20 mouse cellular contexts compared by ENCODE assay signal in genomic region chr8:125690961-125691360, GRCm38 (mm10). TPM values are rescaled to one million over a fixed set of nuclear protein-coding genes. Genes with fewer than 3 reads are reported as not detected.
A peak's percentile ranks its signal among the peaks of the same experiment; 100 is the strongest.
DNase-seq lines count a peak whose midpoint lies in the region; ATAC-seq lines count a peak whose summit lies in the region.
"Had no signal": no experiment of that assay in that cellular context is flagged by ENCODE, and none has a peak within 500 bp of the region (broad histone marks: within the 10 kb centered on the region; RNA-seq: fewer than 3 reads in every experiment).

No protein-coding gene starts in this region.

- H3K4me2 ChIP-seq in kidney, embryonic 15.5 days: peak overlapping the region; percentile 12
- H3K4me2 ChIP-seq: midbrain, embryonic 11.5 days; neural tube, embryonic 15.5 days; stomach, embryonic 15.5 days had no signal

- DNase-seq in heart, adult 18-20 months: peak; percentile 28 to 41
- DNase-seq in heart, embryonic 10.5 days (ENCODE audit: low spot score): no peak
- DNase-seq in kidney, adult 18-20 months: no peak
- DNase-seq in gastrocnemius, postnatal 25 days: peak; percentile 26
- peak; percentile 11 to 29 for DNase-seq in heart, postnatal 14 days
- DNase-seq: adrenal gland, adult 8-10 months; cerebellum, adult 11-12 months; forebrain, postnatal 0 days; kidney, postnatal 25 days; thymus, postnatal 25 days had no signal

- H3K9ac ChIP-seq in kidney, embryonic 15.5 days: no peak overlapping the region
- H3K9ac ChIP-seq: forebrain, postnatal 0 days; neural tube, embryonic 15.5 days; stomach, embryonic 15.5 days had no signal

- H3K27me3 ChIP-seq in heart, embryonic 10.5 days (ENCODE audit: insufficient read depth, poor library complexity, severe bottlenecking): no peaks in the 10 kb centered on the region
- no peaks in the 10 kb centered on the region for H3K27me3 ChIP-seq in kidney, embryonic 15.5 days
- H3K27me3 ChIP-seq: neural tube, embryonic 15.5 days; stomach, embryonic 15.5 days had no signal

- no peak overlapping the region for H3K4me3 ChIP-seq in heart, embryonic 10.5 days
- H3K4me3 ChIP-seq in kidney, embryonic 15.5 days (replicated peaks): no peak overlapping the region
- H3K4me3 ChIP-seq: embryonic facial prominence, embryonic 10.5 days; layer of hippocampus, adult 2 months; neural tube, embryonic 15.5 days; stomach, embryonic 15.5 days had no signal

- intact Hi-C loops in heart, postnatal 14 days (cut with DNase I): no loop called here

- H3K4me1 ChIP-seq in heart, embryonic 10.5 days: peaks cover 20% of the 10 kb centered on the region; the same call in 1 of the 2 replicates
- peaks cover 28% of the 10 kb centered on the region for H3K4me1 ChIP-seq in kidney, embryonic 15.5 days
- H3K4me1 ChIP-seq: stomach, embryonic 15.5 days had no signal

- ATAC-seq in kidney, embryonic 15.5 days (replicated peaks; ENCODE audit: low FRiP score): no peak
- ATAC-seq in megakaryocyte, adult 5-6 weeks (ENCODE audit: poor library complexity, severe bottlenecking): no peak
- ATAC-seq: activated CD4-positive, CD25-positive, alpha-beta regulatory T cell, adult 4 months; forebrain, postnatal 0 days had no signal

- H3K27ac ChIP-seq in heart, embryonic 10.5 days: no peak overlapping the region
- peak overlapping the region; percentile 78 for H3K27ac ChIP-seq in kidney, embryonic 15.5 days
- H3K27ac ChIP-seq: embryonic facial prominence, embryonic 10.5 days; layer of hippocampus, adult 2 months; macrophage; neural tube, embryonic 15.5 days; stomach, embryonic 15.5 days had no signal

- no peaks in the 10 kb centered on the region for H3K36me3 ChIP-seq in heart, embryonic 10.5 days
- H3K36me3 ChIP-seq in kidney, embryonic 15.5 days: no peaks in the 10 kb centered on the region
- H3K36me3 ChIP-seq: embryonic facial prominence, embryonic 10.5 days; neural tube, embryonic 15.5 days; stomach, embryonic 15.5 days had no signal

- 83% methylated on average over 3 of the region's 3 CpGs for WGBS in heart, embryonic 10.5 days
- 66% methylated on average over 3 of the region's 3 CpGs for WGBS in kidney, embryonic 15.5 days

- H3K9me3 ChIP-seq in heart, embryonic 10.5 days: no peaks in the 10 kb centered on the region
- H3K9me3 ChIP-seq in kidney, embryonic 15.5 days (replicated peaks): no peaks in the 10 kb centered on the region
- H3K9me3 ChIP-seq: embryonic facial prominence, embryonic 10.5 days; neural tube, embryonic 15.5 days; stomach, embryonic 15.5 days had no signal

RNA-seq across cellular contexts. Expression of gene Map10, which starts 21.3 kb away (rescaled TPM):
- 1 to 10 TPM; 4.5 to 5.1 TPM for total RNA-seq in heart, adult 18-20 months (2021)
- 6.3 and 7.5 TPM in 2 replicates for polyA plus RNA-seq in heart, embryonic 10.5 days (2016; fragmentation: Nextera tagmentation; extraction: Ambion mirVana)
- polyA plus RNA-seq in kidney, embryonic 15.5 days (2015; fragmentation: Nextera tagmentation; extraction: Ambion mirVana): 6.1 and 7.1 TPM in 2 replicates
- total RNA-seq in gastrocnemius, postnatal 25 days (2021): 1 to 10 TPM; 2.6 to 3.0 TPM
- total RNA-seq in heart, postnatal 14 days (2021): 1 to 10 TPM; 3.8 to 4.3 TPM
- 2.7 and 4.6 TPM in 2 replicates for total RNA-seq in megakaryocyte, adult 5-6 weeks (2015)
- total RNA-seq in megakaryocyte, adult 5-6 weeks (2017): 2.3 and 3.5 TPM in 2 replicates
- polyA plus RNA-seq: C2C12 had no signal

RNA-seq across cellular contexts. Expression of gene Ntpcr, which starts 38.8 kb away (rescaled TPM):
- 10 to 100 TPM; 12.8 to 16.7 TPM for total RNA-seq in heart, adult 18-20 months (2021)
- 25.7 and 26.1 TPM in 2 replicates for polyA plus RNA-seq in heart, embryonic 10.5 days (2016; fragmentation: Nextera tagmentation; extraction: Ambion mirVana)
- polyA plus RNA-seq in kidney, embryonic 15.5 days (2015; fragmentation: Nextera tagmentation; extraction: Ambion mirVana): 23.1 and 28.7 TPM in 2 replicates
- total RNA-seq in gastrocnemius, postnatal 25 days (2021): 10 to 100 TPM; 12.4 to 12.9 TPM
- 10 to 100 TPM; 15.9 to 17.8 TPM for total RNA-seq in heart, postnatal 14 days (2021)
- total RNA-seq in megakaryocyte, adult 5-6 weeks (2015): 33.0 and 33.3 TPM in 2 replicates
- 15.8 and 18.8 TPM in 2 replicates for total RNA-seq in megakaryocyte, adult 5-6 weeks (2017)

Comparison
In these comparisons a context has a peak if more than half of its experiments do, and no peak if none do; other contexts are left out.
1. DNase-seq: peak in heart, adult 18-20 months (2 of 2), gastrocnemius, postnatal 25 days (single experiment) and heart, postnatal 14 days (2 of 2); none in heart, embryonic 10.5 days (single experiment) and kidney, adult 18-20 months (single experiment).